Mouse (Mus musculus) T-cell, adult 66 days (primary cell): ENCODE measurements around the gene Arfgap2. TPM values are rescaled to one million over a fixed set of nuclear protein-coding genes. Genes with fewer than 3 reads are reported as not detected.

Experiments
- total RNA-seq, 2 experiments: library from RNA; stranded (reverse); gene quantifications; 3 replicates in 1 of 2; 4 replicates in 1 of 2; pipeline ENCODE4 v1.2.4; 2023

Arfgap2 gene
- 100 to 1,000 TPM; 144 to 159 TPM for total RNA-seq

DNA sequence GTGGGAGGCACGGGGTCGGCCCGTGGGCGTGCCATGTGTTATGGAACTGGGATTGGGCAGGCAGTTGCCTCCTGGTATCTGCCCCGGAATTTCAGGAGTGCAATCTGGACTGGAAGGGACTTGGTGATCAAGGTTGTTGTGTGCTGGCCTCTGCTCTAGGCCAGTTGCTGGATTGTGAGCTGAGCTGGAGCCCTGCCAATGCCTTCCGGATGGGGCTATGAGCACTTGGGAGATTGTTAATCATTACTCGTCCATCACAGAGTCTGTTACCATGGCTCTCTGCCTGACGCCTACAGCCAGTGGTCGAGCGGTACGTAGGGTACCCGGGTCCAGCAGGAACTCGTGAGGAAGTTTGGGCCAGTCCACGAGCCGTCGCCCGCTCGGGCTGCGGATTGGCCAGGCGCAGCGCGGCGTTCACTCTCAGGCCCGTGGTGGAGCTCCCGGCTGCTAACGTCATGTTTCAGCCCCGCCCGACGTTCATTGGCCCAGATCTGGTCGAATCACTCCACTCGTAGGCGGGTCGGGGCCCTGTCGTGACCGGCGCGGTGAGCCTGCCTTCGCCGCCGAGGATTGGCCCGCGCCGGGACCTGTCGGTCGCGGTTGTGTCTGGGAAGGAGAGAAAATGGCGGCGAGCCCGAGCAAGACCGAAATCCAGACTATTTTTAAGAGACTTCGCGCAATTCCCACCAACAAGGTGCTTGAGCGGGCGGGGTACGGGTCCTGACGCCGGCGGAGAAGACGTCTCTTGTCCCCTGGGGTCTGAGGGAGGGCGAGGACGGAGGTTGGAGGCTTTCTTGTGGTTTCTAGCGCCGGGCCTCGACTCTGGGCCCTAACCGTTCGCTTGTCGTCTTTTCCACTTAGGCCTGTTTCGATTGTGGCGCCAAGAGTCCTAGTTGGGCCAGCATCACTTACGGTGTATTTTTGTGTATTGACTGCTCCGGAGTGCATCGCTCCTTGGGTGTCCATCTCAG lies at the start of gene Arfgap2:
Arfgap2 (plus strand) TSS at position 264 of the 971 bp plus-strand sequence.

GRCm38 (mm10) chr2:91236601-91237510 lies 27.9 kb upstream of the Arfgap2 start, which contains the start of gene Ddb2:
TSS of gene Ddb2 (minus strand) at chr2:91236982.

GRCm38 (mm10) chr2:91255661-91256150 lies 9.1 kb upstream of the Arfgap2 start, which contains the start of gene Pacsin3:
TSS of gene Pacsin3 (plus strand) at chr2:91255954.

Other genes starting within 250 kb of the Arfgap2 start
- gene Rapsn, start 229.4 kb upstream of the Arfgap2 start, total RNA-seq, result 1 to 10 TPM in 1 of 2 experiments, not detected in 1; 1.9 TPM
- gene Psmc3, start 211.0 kb upstream of the Arfgap2 start, total RNA-seq, result 100 to 1,000 TPM; 131 to 145 TPM
- 10 to 100 TPM; 24.4 to 27.9 TPM for gene Slc39a13, start 194.6 kb upstream of the Arfgap2 start, total RNA-seq
- 1 to 10 TPM; 1.6 to 2.0 TPM for gene Spi1, start 182.6 kb upstream of the Arfgap2 start, total RNA-seq
- not detected for gene Mybpc3, start 146.8 kb upstream of the Arfgap2 start, total RNA-seq
- 100 to 1,000 TPM; 275 to 301 TPM for gene Madd, start 81.1 kb upstream of the Arfgap2 start, total RNA-seq
- 1 to 10 TPM; 1.9 to 4.7 TPM for gene Nr1h3, start 62.1 kb upstream of the Arfgap2 start, total RNA-seq
- 1 to 10 TPM; 9.1 to 9.5 TPM for gene Acp2, start 62.1 kb upstream of the Arfgap2 start, total RNA-seq
- 10 to 100 TPM; 66.7 to 67.2 TPM for gene Ddb2, start 28.0 kb upstream of the Arfgap2 start, total RNA-seq
- 1 to 10 TPM in 1 of 2 experiments, under 1 TPM in 1; 0.38 to 1.3 TPM for gene Pacsin3, start 9.0 kb upstream of the Arfgap2 start, total RNA-seq
- 10 to 100 TPM in 1 of 2 experiments, 1 to 10 TPM in 1; 6.7 to 10.5 TPM for gene 1110051M20Rik, start 179.7 kb downstream of the Arfgap2 start, total RNA-seq
- under 1 TPM; 0.09 to 0.12 TPM for gene Lrp4, start 192.5 kb downstream of the Arfgap2 start, total RNA-seq